Mouse (Mus musculus): ENCODE measurements around the gene Mycn. TPM values are rescaled to one million over a fixed set of nuclear protein-coding genes. Genes with fewer than 3 reads are reported as not detected.

Mycn gene
- 10 to 100 TPM; 12.9 to 13.3 TPM for total RNA-seq (2021)

DNA sequence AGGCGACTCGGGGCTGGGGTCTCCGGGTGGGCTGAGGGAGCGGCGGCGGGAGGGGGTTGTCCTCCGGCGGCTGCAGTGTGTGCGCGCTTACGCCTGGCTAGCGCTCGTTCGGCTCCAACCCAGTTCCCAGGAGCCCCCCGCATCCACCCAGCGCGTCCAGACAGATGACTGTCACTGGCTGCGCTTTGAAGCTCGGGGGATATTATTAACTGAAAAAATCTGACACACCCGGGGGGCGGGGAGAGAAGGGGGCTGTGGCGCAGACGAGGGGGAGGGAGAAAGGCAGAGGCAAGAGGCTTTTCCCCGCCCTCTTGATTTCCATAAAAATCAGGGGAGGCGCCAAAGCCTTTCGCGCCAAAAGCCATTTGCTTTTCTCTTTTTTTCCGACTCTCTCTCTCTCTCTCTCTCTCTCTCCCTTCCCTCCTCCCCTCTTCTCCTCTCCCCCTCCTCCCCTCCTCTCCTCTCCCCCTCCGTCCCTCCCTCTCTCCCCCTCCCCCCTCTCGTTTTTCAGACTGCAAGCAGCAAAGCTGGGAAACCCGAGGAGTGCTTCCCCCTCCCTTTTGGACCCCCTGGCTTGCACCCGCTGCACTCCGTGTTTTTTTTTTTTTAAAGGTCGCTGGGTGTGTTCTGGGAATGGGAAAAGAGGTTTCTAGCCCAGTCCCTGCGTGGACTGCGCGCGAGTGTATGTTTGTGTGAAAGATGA, at the start of gene Mycn:
TSS of gene Mycn (minus strand) at position 254 of the 703 bp plus-strand sequence.
- intact Hi-C loops (cut with DNase I), result loop anchor here (1.0 to 10.0 kb wide), 7 partner anchors 203 to 617 kb away; no protein-coding TSS in a partner anchor
- peak; percentile 74 to 85 for DNase-seq (ENCODE audit: low spot score in 2 of 2)

DNA sequence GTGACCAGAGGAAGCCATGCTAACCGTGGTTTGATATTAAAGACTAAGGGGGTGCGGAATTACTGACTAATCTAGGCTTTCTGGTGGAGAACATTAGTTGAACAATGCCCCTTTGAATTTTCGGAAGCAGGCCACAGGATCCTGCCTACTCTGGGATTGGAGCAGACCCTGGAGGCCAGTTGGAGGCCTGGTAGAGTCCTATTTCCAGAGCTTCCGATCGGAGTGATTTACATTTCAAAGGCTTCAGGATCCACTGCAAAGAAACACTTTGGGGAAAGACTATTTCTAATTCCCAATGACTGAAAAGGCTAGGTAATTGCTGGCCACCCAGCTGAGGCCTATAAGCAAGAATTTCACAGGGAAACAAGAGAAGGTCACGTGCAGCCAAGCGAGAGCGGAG, 45.7 kb upstream of the Mycn start:
- intact Hi-C loops (cut with DNase I), result no loop called here
- no peak for DNase-seq (ENCODE audit: low spot score in 2 of 2)

DNA sequence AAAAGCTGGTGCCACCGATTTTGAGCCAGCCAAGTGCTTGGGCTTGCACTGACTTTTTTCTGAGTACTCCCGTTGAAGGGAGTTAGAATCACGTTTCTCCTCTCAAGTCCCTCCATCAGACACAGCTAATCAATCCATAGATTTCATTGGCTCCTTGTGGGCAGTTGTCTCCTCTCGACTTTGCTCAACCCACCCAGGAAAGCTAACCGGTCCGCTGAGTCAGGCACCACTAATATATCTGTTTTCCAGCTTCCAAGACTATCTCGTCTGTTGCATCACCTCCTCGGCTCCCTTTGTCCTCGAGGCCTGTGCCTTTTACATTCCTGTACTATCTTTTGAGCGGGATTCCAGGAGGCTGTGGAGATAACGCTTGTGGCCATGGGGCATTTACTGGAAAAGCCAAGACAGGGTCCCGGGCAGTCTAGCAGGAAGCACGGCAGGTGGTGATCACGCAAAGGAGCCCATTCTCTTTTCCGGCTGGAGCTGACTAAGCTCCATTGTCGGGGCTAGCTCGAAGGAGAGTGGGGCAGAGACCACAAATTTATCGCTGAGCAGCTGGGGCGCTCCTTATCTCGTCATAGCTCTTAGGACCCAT, 45.0 kb upstream of the Mycn start:
- intact Hi-C loops (cut with DNase I), result no loop called here
- DNase-seq (ENCODE audit: low spot score in 2 of 2), result no peak

DNA sequence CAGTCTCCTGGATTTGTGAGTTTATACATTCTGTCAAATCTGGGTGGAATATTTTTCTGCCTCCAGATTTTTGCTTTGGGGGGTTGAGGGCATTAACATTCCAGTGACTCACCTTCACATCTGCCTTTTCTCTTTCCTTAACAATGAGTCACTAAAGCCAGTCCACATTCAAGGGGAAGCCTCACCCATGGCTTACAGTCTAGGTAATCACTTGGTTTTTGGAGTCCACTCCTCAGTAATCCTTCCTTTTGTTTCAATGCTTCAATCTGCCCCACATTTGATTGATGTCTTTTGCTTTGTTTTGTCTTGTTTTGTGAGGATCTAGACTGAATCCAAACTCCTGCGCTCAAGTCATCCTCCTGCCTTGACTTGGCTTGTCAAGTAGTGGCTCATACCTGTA, 41.3 kb upstream of the Mycn start:
- intact Hi-C loops (cut with DNase I), result no loop called here
- DNase-seq (ENCODE audit: low spot score in 2 of 2), result no peak

DNA sequence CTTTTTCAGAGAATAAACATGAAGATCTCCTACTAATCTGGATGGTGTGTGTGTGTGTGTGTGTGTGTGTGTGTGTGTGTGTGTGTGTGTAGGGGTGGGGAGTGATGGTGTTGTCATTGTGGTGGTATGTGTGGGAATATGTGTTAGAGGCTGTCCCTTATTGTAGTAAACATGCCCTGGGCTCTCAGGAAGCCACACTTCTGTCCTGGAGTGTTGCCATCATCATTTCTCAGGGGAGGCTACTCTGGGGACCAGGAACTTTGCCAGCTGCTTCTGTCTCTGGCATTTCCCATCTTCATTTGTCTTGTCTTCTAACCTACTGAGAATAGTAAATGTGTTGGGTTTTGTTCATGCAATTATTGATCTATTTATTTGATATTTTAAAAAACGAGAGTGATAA, 33.7 kb upstream of the Mycn start:
- no peak for DNase-seq (ENCODE audit: low spot score in 2 of 2)
- intact Hi-C loops (cut with DNase I), result no loop called here

DNA sequence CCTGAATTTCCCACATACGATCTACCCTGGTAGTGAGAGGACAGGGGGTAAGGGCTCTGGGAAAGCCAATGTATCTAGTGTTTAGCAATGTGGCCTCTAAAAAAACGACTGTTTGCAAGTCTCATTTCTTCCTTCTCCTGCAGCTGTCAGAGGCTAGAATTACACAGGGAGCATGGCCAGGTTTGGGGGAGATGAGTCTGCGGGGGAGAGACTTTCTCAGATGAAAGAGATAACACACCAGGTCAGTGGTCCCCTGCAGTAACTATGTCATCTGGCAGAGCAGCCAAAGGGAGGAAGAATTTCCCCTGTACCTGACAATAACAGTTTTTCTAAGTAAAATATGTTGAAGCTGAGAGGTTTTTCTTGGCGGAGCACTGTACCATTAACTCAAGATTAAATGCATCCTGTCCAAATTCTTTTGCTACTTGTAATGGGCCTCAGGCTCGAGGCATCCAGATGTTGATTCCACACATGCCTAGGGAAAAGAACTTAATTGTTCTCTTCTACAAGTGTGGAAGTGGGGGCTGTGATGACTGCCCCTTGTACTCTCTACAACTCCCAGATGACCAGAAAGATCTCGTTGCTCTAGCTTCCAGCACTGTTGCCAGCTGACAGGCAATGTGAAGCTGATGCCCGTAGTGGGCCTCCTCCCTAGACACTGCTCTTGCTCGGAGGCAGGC, 31.2 kb upstream of the Mycn start:
- intact Hi-C loops (cut with DNase I), result no loop called here
- DNase-seq (ENCODE audit: low spot score in 2 of 2), result no peak

DNA sequence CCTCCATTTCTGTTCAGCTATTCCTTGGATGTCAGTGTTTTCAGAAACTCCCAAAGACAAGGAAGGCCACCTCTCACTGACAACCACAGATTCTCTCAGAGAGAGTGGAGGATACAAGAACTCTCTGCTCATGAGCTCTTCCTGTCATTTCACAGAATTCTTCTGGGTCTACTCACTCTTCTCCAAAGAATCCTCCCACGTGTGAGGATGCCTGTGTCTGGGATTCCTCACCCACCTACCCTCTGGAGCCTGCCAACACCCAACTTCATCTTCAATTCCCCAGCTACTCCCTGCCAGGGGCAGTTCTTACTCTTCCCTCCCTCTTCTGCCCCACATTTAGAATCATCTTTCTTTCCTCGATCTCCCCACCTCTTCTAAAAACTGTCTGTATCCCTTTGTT, 26.2 kb upstream of the Mycn start:
- peak; percentile 11 to 90 for DNase-seq (ENCODE audit: low spot score in 2 of 2)
- intact Hi-C loops (cut with DNase I), result no loop called here

DNA sequence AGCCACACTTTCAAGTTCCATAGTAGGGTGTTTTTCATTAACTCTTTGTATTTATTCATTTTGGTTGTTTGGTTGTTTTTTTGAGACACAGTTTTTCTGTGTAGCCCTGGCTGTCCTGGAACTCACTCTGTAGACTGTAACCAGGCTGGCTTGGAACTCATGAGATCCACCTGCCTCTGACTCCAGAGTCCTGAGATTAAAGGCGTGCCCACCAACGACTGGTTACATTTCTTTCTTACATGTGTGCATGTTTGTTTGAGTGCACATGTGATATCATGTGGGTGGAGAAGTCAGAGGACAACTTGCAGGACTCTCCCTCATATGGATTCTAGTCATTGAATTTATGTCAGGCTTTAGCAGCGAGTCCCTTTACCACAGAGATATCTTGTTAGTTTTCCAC, 23.1 kb upstream of the Mycn start:
- intact Hi-C loops (cut with DNase I), result no loop called here
- no peak for DNase-seq (ENCODE audit: low spot score in 2 of 2)

DNA sequence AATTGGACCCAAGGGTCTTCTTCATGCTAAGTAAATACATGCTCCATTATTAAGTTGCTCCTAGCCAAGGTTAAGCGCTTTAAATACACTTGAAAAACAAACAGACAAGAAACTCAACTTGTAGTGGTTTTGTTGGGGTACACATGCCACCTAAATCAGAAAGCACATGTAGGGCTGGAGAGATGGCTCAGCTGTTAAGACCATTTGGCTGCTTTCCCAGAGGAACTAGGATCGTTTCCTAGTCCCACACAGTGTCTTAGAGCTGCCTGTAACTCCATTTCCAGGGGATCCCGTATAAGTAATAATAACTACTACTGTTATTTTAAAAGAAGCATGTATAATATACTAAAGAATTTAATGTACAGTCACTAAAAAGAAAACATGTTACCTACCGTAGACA, 5.9 kb upstream of the Mycn start:
- DNase-seq (ENCODE audit: low spot score in 2 of 2), result no peak
- intact Hi-C loops (cut with DNase I), result loop anchor here (10.0 kb wide), 1 partner anchor 623 kb away; no protein-coding TSS in a partner anchor

DNA sequence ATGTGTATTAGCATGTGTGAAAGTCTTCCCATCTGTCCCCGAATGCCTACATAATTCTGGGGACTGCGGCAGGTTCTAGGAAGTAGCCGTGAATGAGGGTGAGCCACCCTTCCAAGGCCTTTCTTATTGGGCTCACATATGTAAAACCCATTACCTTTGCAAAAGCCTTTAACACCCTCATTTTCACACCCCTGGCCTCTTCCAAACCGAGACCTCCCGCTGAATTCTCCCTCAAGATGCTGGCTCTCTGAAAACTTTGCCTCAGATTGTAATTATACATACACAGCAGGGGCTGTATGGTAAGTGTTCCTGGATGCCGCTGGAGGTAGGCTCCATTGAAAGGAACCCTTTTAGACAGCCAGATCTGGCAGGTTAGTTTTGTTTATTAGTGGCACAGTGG, 1.6 kb upstream of the Mycn start:
- intact Hi-C loops (cut with DNase I), result loop anchor here (5.0 to 10.0 kb wide), 3 partner anchors 226 to 618 kb away; no protein-coding TSS in a partner anchor
- DNase-seq (ENCODE audit: low spot score in 2 of 2), result no peak

DNA sequence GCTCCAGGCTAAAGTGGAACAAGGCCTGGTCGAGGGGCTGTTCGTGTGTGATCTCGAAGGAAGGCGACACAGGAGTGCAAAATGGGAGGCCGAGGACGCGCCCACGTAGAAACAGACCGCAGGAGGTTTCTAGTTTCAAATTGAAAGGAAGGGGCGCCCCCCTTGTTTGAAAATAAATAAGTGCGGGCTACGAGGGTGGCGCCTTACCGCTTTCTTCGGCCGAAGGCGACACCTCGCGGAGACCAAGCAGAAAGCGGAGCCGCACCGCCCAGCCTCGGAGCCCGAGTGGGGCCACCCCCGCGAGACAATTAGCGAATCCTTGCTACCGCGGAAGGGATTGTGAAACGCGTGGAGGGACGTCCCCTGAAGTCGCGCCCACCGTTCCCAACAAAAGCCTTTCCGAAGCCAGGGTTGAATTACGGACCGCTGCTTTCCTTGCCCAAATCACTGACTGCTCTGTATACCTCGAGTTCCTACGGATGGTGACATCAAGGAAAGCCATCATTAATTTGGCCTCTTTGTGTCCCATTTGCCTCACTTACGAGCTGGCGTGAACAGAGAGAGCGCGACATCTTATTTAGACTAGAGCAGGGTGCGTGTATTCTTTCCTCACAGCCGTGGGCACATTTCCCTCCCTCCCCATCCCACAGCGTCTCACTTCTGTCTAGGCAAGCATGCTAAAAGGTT, 793 bp upstream of the Mycn start:
- DNase-seq (ENCODE audit: low spot score in 2 of 2), result peak; percentile 85 to 91
- intact Hi-C loops (cut with DNase I), result loop anchor here (1.0 to 10.0 kb wide), 6 partner anchors 225 to 618 kb away; no protein-coding TSS in a partner anchor

DNA sequence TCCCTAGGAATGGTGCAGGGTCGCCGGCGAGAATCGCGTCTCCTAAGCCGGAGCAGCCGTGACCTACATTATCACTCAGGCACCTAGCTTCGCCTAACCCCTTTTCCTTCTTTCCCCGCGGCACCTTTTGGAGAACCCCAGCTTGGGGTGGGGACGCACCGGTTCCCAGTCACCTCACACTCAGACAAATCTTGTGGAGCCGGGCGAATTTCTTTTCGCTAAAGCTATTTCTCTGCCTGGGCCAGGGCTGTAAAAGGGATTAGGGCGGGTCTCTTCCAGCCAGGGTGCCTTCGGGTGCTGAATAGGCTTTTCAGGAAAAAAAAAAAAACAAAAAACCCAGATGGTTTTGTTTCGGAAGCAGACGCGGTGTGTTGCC, 597 bp downstream of the Mycn start:
- intact Hi-C loops (cut with DNase I), result loop anchor here (2.0 to 10.0 kb wide), 4 partner anchors 204 to 616 kb away; no protein-coding TSS in a partner anchor
- DNase-seq (ENCODE audit: low spot score in 2 of 2), result peak; percentile 22 to 26

DNA sequence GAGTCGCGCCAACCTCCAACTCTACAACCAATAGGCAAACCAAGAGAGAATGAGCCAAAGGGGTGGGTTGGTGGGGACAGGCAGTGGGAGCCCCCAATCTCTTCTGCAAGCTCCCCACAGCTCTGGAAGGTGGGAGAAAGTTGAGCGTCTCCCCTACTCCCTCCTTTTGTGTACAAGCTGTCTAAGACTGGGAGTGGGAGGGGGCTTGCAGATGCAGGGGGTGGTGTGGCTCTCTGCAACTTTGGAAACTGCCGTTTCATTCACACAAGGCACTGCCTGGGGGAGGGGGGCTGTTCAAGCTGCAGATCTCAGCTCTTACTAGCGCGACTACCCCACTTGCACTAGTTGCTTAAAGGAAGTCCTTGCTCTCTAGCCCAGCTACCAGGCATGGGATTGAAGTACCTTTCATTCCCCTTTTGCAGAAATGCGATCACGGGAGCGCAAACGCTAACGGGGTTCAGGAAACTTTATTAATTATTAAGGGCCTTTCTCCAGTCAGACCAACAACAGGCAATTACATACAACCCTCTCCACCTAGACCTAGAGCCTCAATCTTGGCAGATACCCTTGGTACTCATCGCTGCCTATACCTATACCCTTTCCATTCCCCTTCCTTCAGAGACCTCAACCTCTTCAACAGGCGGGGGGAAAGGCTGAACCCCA, 1.1 kb downstream of the Mycn start:
- peak; percentile 40 to 61 for DNase-seq (ENCODE audit: low spot score in 2 of 2)
- intact Hi-C loops (cut with DNase I), result loop anchor here (2.0 to 10.0 kb wide), 4 partner anchors 204 to 616 kb away; no protein-coding TSS in a partner anchor

DNA sequence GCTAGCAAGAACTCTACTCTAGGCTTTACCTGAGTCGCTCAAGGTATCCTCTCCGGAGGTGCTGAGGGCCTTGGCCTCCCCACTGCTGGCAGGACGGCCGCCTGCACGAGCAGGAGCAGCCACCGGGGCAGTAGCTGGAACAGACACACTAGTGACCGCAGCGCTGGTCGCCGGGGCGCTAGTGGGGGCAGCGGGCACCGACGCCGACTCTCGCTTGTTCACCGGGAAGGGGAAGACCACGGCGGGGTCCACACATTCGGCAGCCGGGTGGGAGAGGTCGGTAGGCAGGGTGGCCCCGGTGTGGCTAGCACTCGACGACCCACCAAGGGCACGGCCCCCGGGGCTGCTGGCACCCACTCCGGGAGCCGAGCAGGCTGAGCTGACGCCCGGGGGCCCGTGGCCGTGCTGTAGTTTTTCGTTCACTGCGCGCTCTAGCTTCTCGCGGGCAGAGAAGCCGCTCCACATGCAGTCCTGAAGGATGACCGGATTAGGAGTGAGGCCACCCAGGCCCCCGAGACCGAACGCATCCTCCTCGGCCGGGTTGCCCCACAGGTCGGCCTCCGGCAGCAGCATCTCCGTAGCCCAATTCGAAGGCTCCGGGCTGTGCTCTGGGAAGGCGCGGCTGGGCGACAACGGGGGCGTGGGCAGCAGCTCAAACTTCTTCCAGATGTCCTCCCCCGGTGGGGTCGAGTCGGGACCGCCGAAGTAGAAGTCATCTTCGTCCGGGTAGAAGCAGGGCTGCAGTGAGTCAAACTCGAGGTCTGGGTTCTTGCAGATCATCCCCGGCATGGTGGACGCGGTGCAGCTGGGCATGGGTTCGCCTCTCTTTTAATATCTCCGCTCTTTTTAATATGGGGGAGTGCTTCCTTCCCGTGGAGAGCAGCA, 1.9 kb downstream of the Mycn start:
- intact Hi-C loops (cut with DNase I), result loop anchor here (2.0 to 10.0 kb wide), 5 partner anchors 158 to 615 kb away; no protein-coding TSS in a partner anchor

DNA sequence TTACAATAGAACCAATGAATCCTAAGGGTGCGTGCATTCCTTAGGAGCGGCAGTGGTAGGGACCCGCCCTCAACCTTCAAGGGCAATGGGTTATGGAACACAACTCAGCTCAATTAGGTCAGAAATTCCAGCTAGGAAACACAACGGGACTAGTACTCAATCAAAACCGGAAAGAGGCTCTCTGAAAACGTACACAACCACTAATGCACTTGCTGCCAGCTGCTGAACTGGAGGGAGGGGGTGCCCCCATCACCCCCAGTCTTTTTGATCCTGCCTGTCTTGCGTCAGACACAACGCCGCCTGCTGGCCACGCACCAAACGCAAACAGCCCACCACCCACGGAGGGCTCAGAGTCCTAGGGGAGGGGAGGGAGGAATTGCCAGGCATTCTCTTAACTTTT, 2.9 kb downstream of the Mycn start:
- DNase-seq (ENCODE audit: low spot score in 2 of 2), result peak; percentile 78 to 82
- intact Hi-C loops (cut with DNase I), result loop anchor here (5.0 kb wide), 1 partner anchor 157 kb away; no protein-coding TSS in a partner anchor

More for the DNA sequence above, 1.9 kb downstream of the Mycn start:
- DNase-seq (ENCODE audit: low spot score in 2 of 2), result peak; percentile 37 to 38

DNA sequence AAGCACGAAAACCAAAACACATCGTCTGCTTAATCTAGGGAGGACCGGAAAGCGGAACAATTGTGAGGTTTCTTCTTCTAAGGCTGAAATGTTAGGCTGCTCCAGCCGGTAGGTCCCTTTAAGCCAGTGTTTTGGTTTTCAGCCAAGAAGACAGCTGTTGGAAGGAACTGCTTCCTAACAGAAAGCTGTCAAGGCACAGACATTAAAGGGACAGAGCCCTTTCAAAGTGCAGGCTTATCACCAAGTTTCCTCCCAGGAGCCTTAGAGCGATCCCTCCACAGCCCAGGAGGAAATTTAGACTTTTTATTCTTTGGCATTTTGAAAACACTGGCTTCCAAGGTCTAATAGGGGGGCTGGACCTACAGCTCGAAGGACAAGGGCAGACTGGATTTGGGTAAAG, 3.4 kb downstream of the Mycn start:
- intact Hi-C loops (cut with DNase I), result loop anchor here (5.0 kb wide), 1 partner anchor 156 kb away; no protein-coding TSS in a partner anchor
- peak; percentile 65 to 87 for DNase-seq (ENCODE audit: low spot score in 2 of 2)

DNA sequence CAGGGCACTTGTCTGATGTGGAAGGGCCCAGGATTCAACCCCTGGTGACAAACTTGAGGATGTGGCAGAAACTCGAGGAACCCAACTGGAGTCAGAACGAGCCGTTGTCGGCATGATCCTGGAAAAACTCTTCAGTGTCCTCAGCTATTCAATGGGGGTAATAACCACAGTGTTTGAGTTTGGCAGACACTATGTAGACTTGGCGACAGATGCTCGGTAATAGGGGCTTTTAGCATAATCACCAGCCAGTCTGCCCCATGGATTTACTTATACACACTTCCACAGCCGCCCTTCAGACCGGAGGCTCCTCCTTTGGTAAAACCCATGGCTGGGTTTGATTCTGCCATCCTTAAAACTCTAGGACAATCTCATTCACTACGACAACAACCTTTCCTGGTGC, 4.0 kb downstream of the Mycn start:
- intact Hi-C loops (cut with DNase I), result loop anchor here (5.0 kb wide), 1 partner anchor 155 kb away; no protein-coding TSS in a partner anchor
- peak; percentile 20 to 28 for DNase-seq (ENCODE audit: low spot score in 2 of 2)

DNA sequence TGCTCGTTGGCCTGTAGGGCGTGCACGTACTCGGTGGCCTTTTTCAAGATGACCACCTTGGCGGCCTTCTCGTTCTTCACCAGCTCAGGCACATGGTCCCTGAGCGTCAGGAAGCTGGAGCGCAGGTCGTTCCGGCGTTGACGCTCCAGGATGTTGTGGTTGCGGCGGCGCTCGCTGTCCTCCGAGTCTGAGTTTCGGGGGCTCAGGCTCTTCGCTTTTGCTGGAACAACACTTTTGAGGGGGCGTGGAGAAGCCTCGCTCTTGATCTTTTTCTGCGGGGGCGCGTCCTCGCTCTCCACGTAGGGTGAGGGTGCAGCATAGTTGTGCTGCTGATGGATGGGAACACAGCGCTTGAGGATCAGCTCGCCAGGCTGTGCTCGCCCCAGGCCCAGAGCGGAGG, 4.6 kb downstream of the Mycn start:
- DNase-seq (ENCODE audit: low spot score in 2 of 2), result peak; percentile 10 to 40
- intact Hi-C loops (cut with DNase I), result loop anchor here (5.0 kb wide), 1 partner anchor 155 kb away; no protein-coding TSS in a partner anchor

Measured in left cerebral cortex, postnatal 25 days (tissue).